Mouse (Mus musculus) T-helper 2 cell (primary cell): ENCODE measurements around the gene Inmt.

Source experiments
- in situ Hi-C: fragments of 300-600 bp; cut with MboI, MseI; formaldehyde crosslinking; loops from one replicate; pipeline ENCODE4 v1.15.1; 2025; ENCODE audit warnings: high pct_unique_total_duplicates

Gene Inmt

DNA sequence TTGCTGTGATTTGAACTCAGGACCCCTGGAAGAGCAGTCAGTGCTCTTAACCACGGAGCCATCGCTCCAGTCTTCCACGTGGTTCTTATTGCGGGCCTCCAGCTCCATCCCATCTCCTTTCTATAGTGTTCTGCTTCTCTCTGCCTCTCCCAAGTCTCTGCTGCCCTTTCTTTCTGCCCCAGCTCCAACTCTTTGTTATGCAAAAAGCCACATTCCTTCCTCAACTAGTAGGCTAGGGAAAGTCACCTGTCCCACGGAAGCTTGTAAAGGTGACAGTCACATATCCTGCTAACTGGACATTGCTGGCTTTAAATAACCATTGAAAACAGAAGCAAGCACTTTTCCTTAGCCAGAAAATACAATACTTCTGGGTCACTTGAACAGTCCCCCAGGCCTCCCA, 5.0 kb downstream of the Inmt start:
- in situ Hi-C loops = no loop called here

DNA sequence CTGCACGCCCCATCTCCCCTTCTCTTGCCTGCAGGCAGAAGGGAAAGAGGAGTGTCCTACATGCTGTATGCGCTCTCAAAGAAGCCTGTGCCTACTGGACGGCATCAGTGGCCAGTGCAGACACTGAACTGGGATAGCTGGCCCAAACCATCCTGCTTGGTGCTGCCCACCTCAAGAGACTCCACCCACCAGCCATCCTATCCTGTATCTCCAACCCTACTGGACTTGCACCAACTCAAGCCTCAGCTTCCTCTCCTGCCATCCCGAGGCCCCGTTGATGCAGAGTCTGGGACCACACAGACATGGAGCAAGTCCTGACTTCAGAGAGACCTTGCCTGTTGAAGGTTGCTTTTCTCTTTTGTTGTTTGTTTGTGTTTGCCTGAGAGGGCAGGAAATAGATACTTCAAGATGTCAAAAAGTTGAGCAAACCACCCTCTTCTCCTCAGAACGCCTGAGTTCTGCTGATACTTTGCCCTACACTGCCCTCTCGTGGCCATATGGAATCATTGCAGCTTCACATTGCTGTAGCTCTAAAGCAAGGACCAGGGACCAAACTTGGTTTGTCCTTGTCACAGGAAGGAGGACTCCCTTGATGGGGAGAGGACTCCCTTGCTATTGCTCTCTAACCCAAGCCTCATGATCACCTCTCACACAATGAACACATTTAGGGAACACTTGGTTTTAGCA, 7.9 kb downstream of the Inmt start:
- in situ Hi-C loops = no loop called here

DNA sequence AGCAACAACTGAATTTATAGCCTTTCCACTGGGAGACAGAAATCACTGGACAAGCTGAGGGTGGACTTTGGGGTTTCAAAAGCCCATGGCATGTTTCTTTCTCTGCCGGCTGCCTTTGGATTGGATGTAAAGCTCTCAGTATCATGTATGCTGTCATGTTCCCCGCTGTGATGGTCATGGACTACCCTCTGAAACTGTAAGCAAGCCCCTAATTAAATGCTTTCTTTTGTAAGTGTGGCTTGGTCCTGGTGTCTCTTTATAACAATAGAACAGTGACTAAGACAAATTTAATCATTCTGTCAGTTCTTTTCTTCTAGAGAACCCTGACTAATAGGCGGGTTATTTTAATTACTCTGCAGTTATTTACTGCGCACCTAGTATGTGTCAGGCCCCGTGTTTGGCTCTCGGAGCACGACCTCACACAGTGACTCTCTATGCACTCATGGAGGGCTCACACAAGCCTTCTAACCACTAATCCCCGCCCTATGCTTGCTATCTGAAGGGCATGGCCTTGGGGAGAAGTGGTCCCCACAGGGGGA, 11.7 kb downstream of the Inmt start:
- in situ Hi-C loops = loop anchor here (5.0 kb wide), 1 partner anchor 146 kb away; no protein-coding TSS in a partner anchor

- in situ Hi-C loops = loop anchor here (5.0 kb wide), 1 partner anchor 144 kb away; no protein-coding TSS in a partner anchor
These were observed 13.5 kb downstream of the Inmt start for GRCm38 (mm10) chr6:55161311-55161761.

GRCm38 (mm10) chr6:55159256-55159655, 15.6 kb downstream of the Inmt start:
- in situ Hi-C loops = no loop called here

GRCm38 (mm10) chr6:55152226-55152625, 22.6 kb downstream of the Inmt start:
- in situ Hi-C loops = no loop called here

GRCm38 (mm10) chr6:55146138-55146537, 28.7 kb downstream of the Inmt start:
- in situ Hi-C loops = no loop called here

- in situ Hi-C loops = no loop called here
These were observed 29.6 kb downstream of the Inmt start for GRCm38 (mm10) chr6:55145285-55145684.

DNA sequence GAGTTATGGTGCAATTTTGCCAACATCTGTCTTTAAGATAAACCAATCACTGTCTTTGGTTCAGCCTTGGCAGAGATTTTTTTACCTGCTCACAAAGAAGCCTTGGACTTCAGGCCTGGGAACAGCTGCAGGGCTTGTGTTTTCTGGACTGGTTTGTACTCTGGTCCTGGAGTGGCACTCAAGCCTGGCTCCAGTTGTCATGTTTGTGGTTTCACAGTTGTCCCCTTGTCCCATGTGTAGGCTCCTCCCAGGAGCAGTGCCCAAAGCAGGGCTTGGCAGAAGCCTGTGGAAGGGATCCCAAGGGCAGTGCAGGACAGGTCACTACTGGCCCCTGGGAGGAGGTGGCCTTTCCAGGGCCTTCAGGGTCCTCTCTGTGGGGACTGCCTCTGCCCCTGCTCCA, 36.5 kb downstream of the Inmt start:
- in situ Hi-C loops = no loop called here

- in situ Hi-C loops = no loop called here
These were observed 41.4 kb downstream of the Inmt start for GRCm38 (mm10) chr6:55133425-55133824.

DNA sequence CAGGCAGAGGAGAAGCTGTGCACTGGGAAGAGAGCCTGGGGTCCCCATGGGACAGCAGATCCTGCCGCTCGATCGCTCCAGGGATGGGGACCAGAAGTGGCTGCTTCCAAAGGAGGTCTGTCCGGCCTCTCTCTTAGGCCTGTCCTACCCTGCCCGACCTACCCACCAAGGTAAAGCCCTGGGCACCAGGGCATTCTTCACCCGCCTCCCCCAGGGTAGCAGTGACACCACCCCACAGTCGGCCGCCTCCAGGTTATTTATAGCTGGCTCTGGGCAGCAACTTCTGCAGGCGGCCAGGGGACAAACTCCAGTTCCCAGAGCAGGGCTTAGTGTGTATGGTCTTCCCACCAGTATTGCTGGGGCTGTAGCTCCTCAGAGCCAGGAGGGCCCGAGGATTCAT, 42.0 kb downstream of the Inmt start, which contains the start of gene Crhr2:
Gene Crhr2, minus strand, starts transcription at position 223 of the 400 bp plus-strand sequence.
- in situ Hi-C loops = no loop called here

DNA sequence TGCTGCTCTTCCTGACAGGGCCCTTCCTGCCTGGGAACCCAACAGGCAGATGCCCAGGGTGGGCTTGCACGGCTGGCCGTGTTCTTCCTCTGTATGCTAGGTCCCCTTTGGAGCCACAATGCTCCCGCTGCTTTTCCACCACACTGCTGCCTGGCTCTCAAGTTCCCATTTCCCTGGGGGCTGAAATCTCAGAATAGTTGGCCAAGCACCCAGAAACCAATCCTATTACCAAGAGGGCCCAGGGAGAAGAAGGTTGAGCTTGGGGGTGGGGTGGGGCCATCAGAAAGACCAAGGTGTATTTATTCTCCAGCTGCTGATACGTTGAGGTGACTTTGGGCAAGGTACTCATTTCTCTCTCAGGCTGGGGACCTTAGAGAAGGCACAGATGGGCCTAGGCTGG, 43.5 kb downstream of the Inmt start:
- in situ Hi-C loops = no loop called here

GRCm38 (mm10) chr6:55130631-55131030, 44.2 kb downstream of the Inmt start:
- in situ Hi-C loops = no loop called here

- in situ Hi-C loops = no loop called here
These were observed 46.5 kb downstream of the Inmt start for GRCm38 (mm10) chr6:55128391-55128790.

GRCm38 (mm10) chr6:55126576-55126975, 48.3 kb downstream of the Inmt start:
- in situ Hi-C loops = no loop called here

DNA sequence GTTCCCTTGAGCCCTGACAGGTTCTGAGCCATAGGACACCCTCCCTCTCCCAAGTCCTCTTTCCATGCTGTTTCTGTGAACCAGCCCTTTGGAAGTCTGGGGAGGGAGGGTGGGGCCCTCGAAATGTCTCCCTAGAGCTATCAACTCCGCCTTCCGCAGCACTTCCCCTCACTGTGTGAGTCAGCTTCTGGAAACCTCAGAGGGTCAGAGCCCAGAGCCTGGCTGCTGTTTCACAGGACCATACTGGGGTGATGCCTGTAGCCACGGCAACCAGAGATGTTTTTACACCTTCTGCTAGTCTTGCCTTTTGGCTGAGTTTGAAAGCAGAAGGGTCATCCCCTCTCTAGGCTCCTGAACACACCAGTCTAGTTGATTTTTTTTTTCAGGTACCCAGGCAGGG, 51.8 kb downstream of the Inmt start:
- in situ Hi-C loops = no loop called here
